Mouse (Mus musculus) liver, embryonic 16.5 days (tissue): ENCODE data around the gene Tekt4. TPM values are rescaled to one million over a fixed set of nuclear protein-coding genes. Genes with fewer than 3 reads are reported as not detected.

Experiments
- polyA plus RNA-seq: library from polyadenylated mRNA; unstranded; fragments of >200 nt; fragmentation: Nextera tagmentation; extraction: Ambion mirVana; gene quantifications from 2 replicates; pipeline ENCODE4 v1.2.1, GENCODE M21; 2015

Tekt4 gene
- polyA plus RNA-seq, 1 experiment from 2014 or later: 0.05 TPM

Other genes starting within 250 kb of the Tekt4 start
- gene Gnptg, start 214.5 kb upstream of the Tekt4 start, polyA plus RNA-seq: 17.8 and 19.9 TPM in 2 replicates
- gene Tsr3, start 214.4 kb upstream of the Tekt4 start, polyA plus RNA-seq: 14.7 and 15.0 TPM in 2 replicates
- 0.46 and 0.57 TPM in 2 replicates for gene Baiap3, start 198.3 kb upstream of the Tekt4 start, polyA plus RNA-seq
- 205 and 211 TPM in 2 replicates for gene Ube2i, start 180.0 kb upstream of the Tekt4 start, polyA plus RNA-seq
- gene Prss34, start 156.2 kb upstream of the Tekt4 start, polyA plus RNA-seq: 3.4 and 4.9 TPM in 2 replicates
- gene Prss28, start 146.0 kb upstream of the Tekt4 start, polyA plus RNA-seq: not detected in 2 replicates
- gene Prss29, start 136.0 kb upstream of the Tekt4 start, polyA plus RNA-seq: not detected in 2 replicates
- not detected in 2 replicates for gene Tpsab1, start 109.1 kb upstream of the Tekt4 start, polyA plus RNA-seq
- 0.47 and 0.65 TPM in 2 replicates for gene Tpsb2, start 88.3 kb upstream of the Tekt4 start, polyA plus RNA-seq
- 0.44 and 0.51 TPM in 2 replicates for gene Tpsg1, start 85.3 kb upstream of the Tekt4 start, polyA plus RNA-seq
- 0.17 and 0.22 TPM in 2 replicates for gene Cacna1h, start 20.8 kb upstream of the Tekt4 start, polyA plus RNA-seq
- not detected in 2 replicates for gene Sstr5, start 42.7 kb downstream of the Tekt4 start, polyA plus RNA-seq
- gene Sox8, start 116.1 kb downstream of the Tekt4 start, polyA plus RNA-seq: 0.14 and 0.34 TPM in 2 replicates
- 11.4 and 13.4 TPM in 2 replicates for gene Lmf1, start 124.5 kb downstream of the Tekt4 start, polyA plus RNA-seq